Mouse (Mus musculus): ENCODE measurements around the gene Plppr4.

DNA sequence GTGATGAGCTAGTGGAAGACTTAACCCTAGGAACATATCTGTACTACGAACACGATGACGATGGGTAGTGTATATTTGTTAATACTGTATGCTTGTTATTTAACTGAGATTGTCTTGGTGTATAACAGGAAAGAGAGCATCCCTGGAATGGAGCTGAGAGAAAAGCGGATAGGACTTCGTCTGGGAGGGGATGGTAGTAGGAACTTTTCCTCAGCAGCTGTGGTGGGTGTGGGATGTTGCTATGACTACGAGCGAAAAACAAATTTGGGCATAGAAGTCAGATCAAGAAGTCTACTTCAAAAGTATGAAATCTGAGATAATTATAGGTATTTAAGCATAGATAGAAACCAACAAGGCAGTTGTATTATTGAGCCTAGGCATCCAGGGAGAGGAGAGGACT, 48.6 kb downstream of the Plppr4 start:
- TF ChIP-seq TAL1 (IDR thresholded peaks at IDR 0.05; ENCODE audit: low read length) (no peak), GATA1 (IDR thresholded peaks at IDR 0.05; ENCODE audit: low read length) (no peak)
